ENCODE assay signal across 8 mouse cellular contexts in genomic region chr15:100728586-100728985, GRCm38 (mm10). TPM values are rescaled to one million over a fixed set of nuclear protein-coding genes. Genes with fewer than 3 reads are reported as not detected.
A peak's percentile ranks its signal among the peaks of the same experiment; 100 is the strongest.
DNase-seq lines count a peak whose midpoint lies in the region; ATAC-seq and TF ChIP-seq lines count a peak whose summit lies in the region.

No protein-coding gene starts in this region.

- peaks cover 12% of the 10 kb centered on the region; the same call in 1 of the 2 replicates for H3K4me1 ChIP-seq in kidney, postnatal 0 days (replicated peaks; ENCODE audit: insufficient read depth, low read length)
- H3K4me1 ChIP-seq in cortical plate, adult 2 months (ENCODE audit: control insufficient read depth, insufficient read depth, low read length): no peaks in the 10 kb centered on the region
- peaks cover 17% of the 10 kb centered on the region for H3K4me1 ChIP-seq in limb, embryonic 10.5 days
- H3K4me1 ChIP-seq in neural tube, embryonic 12.5 days: peaks cover 10% of the 10 kb centered on the region

- no peaks in the 10 kb centered on the region for H3K36me3 ChIP-seq in kidney, postnatal 0 days (ENCODE audit: insufficient read depth, low read length)
- H3K36me3 ChIP-seq in limb, embryonic 10.5 days: no peaks in the 10 kb centered on the region
- no peaks in the 10 kb centered on the region for H3K36me3 ChIP-seq in neural tube, embryonic 12.5 days

- H3K9ac ChIP-seq in kidney, postnatal 0 days (ENCODE audit: low read depth, low read length): no peak overlapping the region
- 0 out of 2 replicates have a peak overlapping the region, but pooled peaks have one; percentile 29 for H3K9ac ChIP-seq in neural tube, embryonic 12.5 days

- no peak for DNase-seq in kidney, postnatal 0 days (ENCODE audit: low spot score)
- DNase-seq in kidney, adult 18-20 months: no peak
- no peak for DNase-seq in limb, embryonic 10.5 days (ENCODE audit: low spot score)
- DNase-seq in ovary, postnatal 36 days (ENCODE audit: low spot score): no peak
- no peak for DNase-seq in thymus, postnatal 10 days (ENCODE audit: low spot score in 2 of 2)
- no peak for DNase-seq in urinary bladder, adult 2 months (ENCODE audit: low spot score)

- TF ChIP-seq POLR2A in cortical plate, adult 2 months (IDR thresholded peaks at IDR 0.05; ENCODE audit: extremely low read depth, insufficient read depth, low read length): no peak

- WGBS in kidney, postnatal 0 days: 37% methylated on average over 9 of the region's 9 CpGs
- WGBS in limb, embryonic 10.5 days: 31% methylated on average over 9 of the region's 9 CpGs
- WGBS in neural tube, embryonic 12.5 days: 20% methylated on average over 9 of the region's 9 CpGs

- peak overlapping the region; percentile 61 for H3K4me2 ChIP-seq in kidney, postnatal 0 days (ENCODE audit: low read length)
- peak overlapping the region; percentile 69 for H3K4me2 ChIP-seq in neural tube, embryonic 12.5 days (replicated peaks)

- no peak for TF ChIP-seq CTCF in kidney, postnatal 0 days (IDR thresholded peaks at IDR 0.05; ENCODE audit: low read depth)
- no peak for TF ChIP-seq CTCF in cortical plate, adult 2 months (IDR thresholded peaks at IDR 0.05; ENCODE audit: extremely low read depth, insufficient read depth, low read length)

- no peak for ATAC-seq in kidney, postnatal 0 days (replicated peaks; ENCODE audit: low FRiP score, low read depth)
- no peak for ATAC-seq in neural tube, embryonic 12.5 days (ENCODE audit: low FRiP score, low read depth)

- peak overlapping the region; percentile 27 for H3K4me3 ChIP-seq in kidney, postnatal 0 days (replicated peaks; ENCODE audit: low read depth, low read length)
- H3K4me3 ChIP-seq in cortical plate, adult 2 months (ENCODE audit: insufficient read depth, low read length): peak overlapping the region; percentile 34
- H3K4me3 ChIP-seq in limb, embryonic 10.5 days: peak overlapping the region; percentile 50
- peak overlapping the region; percentile 34 for H3K4me3 ChIP-seq in neural tube, embryonic 12.5 days

- H3K9me3 ChIP-seq in kidney, postnatal 0 days (replicated peaks; ENCODE audit: low read length): no peaks in the 10 kb centered on the region
- no peaks in the 10 kb centered on the region for H3K9me3 ChIP-seq in limb, embryonic 10.5 days (replicated peaks)
- H3K9me3 ChIP-seq in neural tube, embryonic 12.5 days: no peaks in the 10 kb centered on the region

- peaks cover 41% of the 10 kb centered on the region for H3K27me3 ChIP-seq in kidney, postnatal 0 days (ENCODE audit: insufficient read depth, low read length)
- H3K27me3 ChIP-seq in limb, embryonic 10.5 days (ENCODE audit: low read depth, poor library complexity, severe bottlenecking): peaks cover 64% of the 10 kb centered on the region
- peaks cover 46% of the 10 kb centered on the region for H3K27me3 ChIP-seq in neural tube, embryonic 12.5 days (replicated peaks)

- no peak overlapping the region for H3K27ac ChIP-seq in kidney, postnatal 0 days
- no peak overlapping the region for H3K27ac ChIP-seq in cortical plate, adult 2 months (ENCODE audit: insufficient read depth, low read length)
- no peak overlapping the region for H3K27ac ChIP-seq in limb, embryonic 10.5 days
- no peak overlapping the region for H3K27ac ChIP-seq in neural tube, embryonic 12.5 days

RNA-seq across cellular contexts. Expression of gene Galnt6, which starts 0.6 kb away (rescaled TPM):
- polyA plus RNA-seq in kidney, postnatal 0 days (2015; fragmentation: Nextera tagmentation; extraction: Ambion mirVana): 1.2 and 1.3 TPM in 2 replicates
- polyA plus RNA-seq in cortical plate, adult 2 months (2012; rRNA removed): 6.5 and 8.2 TPM in 2 replicates
- polyA plus RNA-seq in limb, embryonic 10.5 days (2016; fragmentation: Nextera tagmentation; extraction: Ambion mirVana): 0.11 and 0.26 TPM in 2 replicates
- polyA plus RNA-seq in neural tube, embryonic 12.5 days (2016; fragmentation: Nextera tagmentation; extraction: Ambion mirVana): 0.15 and 0.37 TPM in 2 replicates
- polyA plus RNA-seq in urinary bladder, adult 2 months (2012; rRNA removed): 14.7 and 20.5 TPM in 2 replicates

RNA-seq across cellular contexts. Expression of gene Slc4a8, which starts 33.0 kb away (rescaled TPM):
- 7.5 and 9.5 TPM in 2 replicates for polyA plus RNA-seq in kidney, postnatal 0 days (2015; fragmentation: Nextera tagmentation; extraction: Ambion mirVana)
- 31.4 and 36.0 TPM in 2 replicates for polyA plus RNA-seq in cortical plate, adult 2 months (2012; rRNA removed)
- 7.1 and 9.7 TPM in 2 replicates for polyA plus RNA-seq in limb, embryonic 10.5 days (2016; fragmentation: Nextera tagmentation; extraction: Ambion mirVana)
- 15.8 and 16.8 TPM in 2 replicates for polyA plus RNA-seq in neural tube, embryonic 12.5 days (2016; fragmentation: Nextera tagmentation; extraction: Ambion mirVana)
- 5.5 and 5.6 TPM in 2 replicates for polyA plus RNA-seq in urinary bladder, adult 2 months (2012; rRNA removed)

RNA-seq across cellular contexts. Expression of gene Cela1, which starts 40.9 kb away (rescaled TPM):
- 50.5 and 58.6 TPM in 2 replicates for polyA plus RNA-seq in kidney, postnatal 0 days (2015; fragmentation: Nextera tagmentation; extraction: Ambion mirVana)
- 7.9 and 8.3 TPM in 2 replicates for polyA plus RNA-seq in cortical plate, adult 2 months (2012; rRNA removed)
- polyA plus RNA-seq in limb, embryonic 10.5 days (2016; fragmentation: Nextera tagmentation; extraction: Ambion mirVana): 0.74 and 1.7 TPM in 2 replicates
- polyA plus RNA-seq in neural tube, embryonic 12.5 days (2016; fragmentation: Nextera tagmentation; extraction: Ambion mirVana): 2.7 and 3.4 TPM in 2 replicates
- 97.3 and 135 TPM in 2 replicates for polyA plus RNA-seq in urinary bladder, adult 2 months (2012; rRNA removed)

RNA-seq across cellular contexts. Expression of gene Bin2, which starts 59.2 kb away (rescaled TPM):
- polyA plus RNA-seq in kidney, postnatal 0 days (2015; fragmentation: Nextera tagmentation; extraction: Ambion mirVana): 0.93 and 0.97 TPM in 2 replicates
- polyA plus RNA-seq in cortical plate, adult 2 months (2012; rRNA removed): 7.4 and 7.6 TPM in 2 replicates
- 2.6 and 3.5 TPM in 2 replicates for polyA plus RNA-seq in limb, embryonic 10.5 days (2016; fragmentation: Nextera tagmentation; extraction: Ambion mirVana)
- polyA plus RNA-seq in neural tube, embryonic 12.5 days (2016; fragmentation: Nextera tagmentation; extraction: Ambion mirVana): 3.5 TPM in 2 replicates
- polyA plus RNA-seq in urinary bladder, adult 2 months (2012; rRNA removed): 6.5 and 6.6 TPM in 2 replicates
